Mouse (Mus musculus) gastrocnemius, postnatal 14 days (tissue): ENCODE data around the gene Susd4. TPM values are rescaled to one million over a fixed set of nuclear protein-coding genes. Genes with fewer than 3 reads are reported as not detected.

Experiments
- DNase-seq: peaks from one replicate; pipeline ENCODE4 v3.0.0; 2021; ENCODE audit warnings: mixed read lengths
- intact Hi-C: fragments of 180-260 bp; cut with DNase I; formaldehyde crosslinking; loops from one replicate; pipeline ENCODE4 v1.15.1; 2025; ENCODE audit warnings: low total_unique reads
- total RNA-seq, 2 experiments: library from RNA; stranded (reverse); gene quantifications; 2 replicates each; pipeline ENCODE4 v1.2.3; 2021

Gene Susd4
- total RNA-seq, 2 experiments from 2014 or later, result 1.0 to 1.4 TPM

GRCm38 (mm10) chr1:182840011-182840410 is 76.4 kb downstream of the Susd4 start:
- DNase-seq, result no peak

DNA sequence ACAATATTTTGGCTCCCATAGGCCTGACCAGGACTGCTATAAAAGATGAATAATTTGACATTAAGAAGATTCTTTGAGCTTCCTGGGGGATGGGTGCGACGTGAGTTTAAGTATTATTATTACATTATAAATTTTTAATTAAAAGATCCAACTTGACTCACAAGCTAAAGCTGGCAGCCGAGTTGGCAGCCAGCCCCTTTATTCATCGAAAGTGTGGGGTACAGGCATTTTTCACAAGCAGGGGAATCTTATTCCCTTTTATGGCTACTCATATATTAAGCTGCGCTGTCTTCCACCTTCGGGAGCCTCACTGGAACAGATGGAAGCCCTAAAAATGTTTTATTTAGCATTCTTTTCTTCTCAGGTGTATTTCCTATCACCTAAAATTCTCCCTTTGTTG is 76.9 kb downstream of the Susd4 start:
- no peak for DNase-seq
- intact Hi-C loops, result no loop called here

More at GRCm38 (mm10) chr1:182840011-182840410, 76.4 kb downstream of the Susd4 start:
- intact Hi-C loops, result no loop called here

GRCm38 (mm10) chr1:182849556-182849955 is 85.9 kb downstream of the Susd4 start:
- DNase-seq, result no peak
- intact Hi-C loops, result no loop called here

DNA sequence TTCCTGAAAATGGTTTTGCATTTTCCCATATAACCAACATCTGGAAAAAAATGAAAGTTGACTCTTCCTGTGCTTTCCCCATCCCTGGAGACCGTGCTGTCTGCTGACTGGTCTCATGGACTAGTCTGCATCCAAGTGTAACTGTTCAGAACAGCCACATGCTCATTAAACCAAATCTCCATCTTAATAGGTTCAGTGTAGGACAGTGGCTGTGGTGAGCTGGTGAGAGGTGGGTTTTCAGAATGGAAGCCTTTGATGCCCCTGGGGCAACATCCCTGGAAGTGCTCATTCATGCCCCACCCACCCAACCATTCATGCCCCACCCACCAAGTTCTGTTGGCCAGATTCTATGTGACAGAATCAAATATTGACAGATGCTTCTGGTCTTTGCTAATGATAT is 86.4 kb downstream of the Susd4 start:
- intact Hi-C loops, result no loop called here
- no peak for DNase-seq

GRCm38 (mm10) chr1:182852158-182852557 is 88.5 kb downstream of the Susd4 start:
- DNase-seq, result no peak
- intact Hi-C loops, result no loop called here

GRCm38 (mm10) chr1:182856636-182857035 is 93.0 kb downstream of the Susd4 start:
- intact Hi-C loops, result no loop called here
- DNase-seq, result no peak

DNA sequence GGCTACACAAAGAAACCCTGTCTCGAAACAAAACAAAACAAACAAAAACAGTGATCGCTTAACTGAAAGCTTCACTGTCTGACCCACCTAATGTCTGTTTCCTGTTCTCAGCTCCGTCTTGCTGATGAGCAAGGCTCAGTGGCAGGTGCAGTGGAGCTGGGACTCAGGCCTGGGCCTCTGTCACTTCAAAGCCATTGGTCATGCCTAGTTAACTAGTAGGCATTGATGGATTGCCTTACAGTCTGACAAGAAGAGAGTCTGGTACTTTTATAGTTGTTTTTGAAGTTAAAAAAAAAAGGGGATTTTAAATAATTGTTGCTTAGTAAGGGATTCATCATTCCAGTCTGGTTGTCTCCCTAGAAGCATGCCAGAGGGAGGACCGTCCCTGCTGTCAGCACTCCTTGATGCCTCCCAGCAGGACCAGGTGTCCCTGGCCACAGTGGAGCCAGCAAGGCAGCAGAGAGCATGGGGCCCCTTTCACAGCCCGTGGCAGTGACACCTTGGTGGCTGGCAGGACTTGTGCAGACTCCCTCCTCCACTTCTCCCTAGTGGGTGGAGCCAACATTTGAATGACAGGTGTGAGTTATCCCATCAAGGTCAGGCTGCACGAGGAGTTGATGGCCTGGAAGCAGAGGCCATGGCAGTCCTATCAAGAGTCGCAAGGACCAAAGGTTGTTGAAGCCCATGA is 98.2 kb downstream of the Susd4 start:
- intact Hi-C loops, result no loop called here
- DNase-seq, result no peak

- no peak for DNase-seq
- intact Hi-C loops, result no loop called here
Observed at GRCm38 (mm10) chr1:182863396-182863795, 99.7 kb downstream of the Susd4 start.

DNA sequence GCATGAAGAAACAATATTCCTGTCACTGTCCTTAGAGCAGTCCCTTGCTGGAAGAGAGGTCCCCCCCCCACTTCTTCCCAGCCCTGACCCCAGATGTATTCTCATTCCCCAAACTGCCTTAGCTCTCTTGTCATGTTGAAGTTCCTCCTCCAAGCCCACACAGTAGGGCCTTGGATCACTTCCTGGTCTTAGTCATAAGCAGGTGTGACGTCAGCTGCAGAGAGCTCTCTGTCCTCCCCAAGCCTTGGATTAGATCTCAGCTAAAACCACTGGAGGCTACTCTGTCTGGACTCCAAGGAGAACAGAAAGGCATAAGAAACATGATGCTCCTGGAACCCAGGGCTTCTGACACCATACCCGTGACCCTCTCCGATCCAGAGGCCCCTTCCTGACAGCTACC is 104.2 kb downstream of the Susd4 start:
- intact Hi-C loops, result no loop called here
- no peak for DNase-seq

- intact Hi-C loops, result no loop called here
- DNase-seq, result peak; percentile 50
Observed at GRCm38 (mm10) chr1:182868432-182869113, 104.9 kb downstream of the Susd4 start.

DNA sequence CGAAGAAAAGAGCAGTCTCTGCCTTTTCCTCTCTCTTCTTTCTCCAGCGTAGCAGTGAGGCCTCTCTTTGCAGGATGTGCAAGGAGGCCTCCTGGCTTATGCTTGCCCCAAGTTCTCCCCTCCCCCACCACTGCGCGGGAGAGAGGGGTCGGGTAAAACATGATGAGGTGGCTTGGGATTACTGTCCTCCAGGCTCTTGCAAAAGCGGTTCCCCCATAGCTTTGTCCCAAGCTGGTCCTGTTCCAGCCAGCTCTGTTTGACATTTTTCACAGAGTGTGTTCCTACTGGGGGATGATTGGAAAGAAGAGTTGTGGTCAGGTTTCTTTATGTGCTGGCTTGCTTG is 105.4 kb downstream of the Susd4 start:
- intact Hi-C loops, result no loop called here
- peak; percentile 21 for DNase-seq

DNA sequence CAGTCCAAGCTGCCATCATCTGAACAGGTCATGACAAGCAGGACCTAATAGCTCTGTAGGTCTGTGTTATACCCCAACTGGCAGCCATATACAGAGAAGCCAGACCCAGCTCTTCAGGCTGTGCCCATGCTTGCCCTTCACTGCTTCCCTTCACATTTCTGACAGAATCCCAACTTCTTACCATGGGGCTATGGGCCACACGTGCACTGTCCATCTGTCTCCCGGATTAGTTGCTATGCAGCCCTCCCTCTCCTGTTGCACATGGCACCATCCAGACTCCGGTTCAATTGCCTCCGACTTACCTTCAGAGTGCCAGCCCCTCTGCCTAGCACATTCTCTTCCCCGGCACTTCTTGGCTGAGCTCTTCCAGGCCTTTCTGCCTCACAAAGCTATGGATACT is 114.5 kb downstream of the Susd4 start:
- DNase-seq, result no peak
- intact Hi-C loops, result no loop called here

GRCm38 (mm10) chr1:182878719-182879118 is 115.1 kb downstream of the Susd4 start:
- DNase-seq, result no peak
- intact Hi-C loops, result no loop called here

GRCm38 (mm10) chr1:182881246-182881645 is 117.6 kb downstream of the Susd4 start:
- intact Hi-C loops, result no loop called here
- no peak for DNase-seq

DNA sequence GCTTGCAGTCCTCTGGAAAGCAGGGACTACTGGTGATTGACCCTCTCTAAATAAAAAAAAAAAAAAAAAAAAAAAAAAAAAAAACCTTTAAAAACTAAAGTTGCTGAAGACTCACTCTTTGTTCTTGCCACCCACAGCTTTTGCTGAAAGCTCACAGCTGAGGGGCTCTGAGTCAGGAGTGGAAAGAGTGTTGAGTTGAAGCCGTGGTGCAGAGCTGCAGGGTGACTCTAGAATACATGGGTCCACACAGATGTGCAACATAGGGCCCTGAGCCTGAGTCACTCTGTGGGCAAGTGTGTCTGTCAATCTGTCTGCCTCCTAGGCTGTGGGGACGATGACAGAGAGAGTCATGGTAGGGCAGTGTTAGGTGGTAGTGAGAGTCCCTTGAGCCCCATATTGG is 119.0 kb downstream of the Susd4 start:
- DNase-seq, result no peak
- intact Hi-C loops, result no loop called here

DNA sequence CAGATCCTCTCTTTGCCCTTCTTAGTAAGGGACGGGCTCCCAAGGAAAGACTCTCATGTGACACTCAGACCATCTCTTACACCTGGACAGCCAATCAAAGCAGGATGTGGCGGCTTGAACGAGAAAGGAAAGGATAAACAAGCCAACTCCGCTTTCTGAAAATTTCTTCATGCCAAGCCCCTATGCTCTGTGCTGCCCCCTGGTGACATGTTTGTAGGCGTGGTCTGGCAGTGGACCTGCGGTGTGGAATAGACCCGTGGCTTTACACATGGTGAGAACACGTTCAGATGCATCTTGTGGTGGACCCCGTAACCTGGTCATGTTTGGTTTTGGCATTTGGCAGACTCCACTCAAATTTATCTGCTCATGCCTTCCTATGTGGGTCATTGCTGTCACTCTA is 132.0 kb downstream of the Susd4 start:
- intact Hi-C loops, result no loop called here
- DNase-seq, result peak; percentile 69

GRCm38 (mm10) chr1:182897071-182897470 is 133.4 kb downstream of the Susd4 start:
- DNase-seq, result no peak
- intact Hi-C loops, result no loop called here

- no peak for DNase-seq
- intact Hi-C loops, result no loop called here
Observed at GRCm38 (mm10) chr1:182897506-182898138, 134.0 kb downstream of the Susd4 start.

DNA sequence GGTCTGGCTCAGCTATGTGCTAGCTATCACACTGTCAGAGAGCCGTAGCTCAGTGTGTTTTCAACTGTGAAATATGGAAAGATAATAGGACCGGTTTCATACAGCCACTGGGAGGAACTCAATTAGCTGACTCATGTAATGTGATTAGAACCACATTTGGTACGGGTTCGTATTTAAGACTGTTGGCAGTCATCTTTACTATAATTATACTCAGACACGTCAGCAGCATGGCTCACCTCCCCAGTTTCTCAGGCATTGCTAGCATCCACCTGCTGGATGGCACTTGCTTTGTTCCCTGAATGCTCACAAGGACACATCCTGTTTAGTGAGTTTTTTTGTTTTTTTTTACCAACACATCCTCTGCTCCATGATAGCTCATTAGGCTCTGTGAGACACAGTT is 138.4 kb downstream of the Susd4 start:
- intact Hi-C loops, result no loop called here

DNA sequence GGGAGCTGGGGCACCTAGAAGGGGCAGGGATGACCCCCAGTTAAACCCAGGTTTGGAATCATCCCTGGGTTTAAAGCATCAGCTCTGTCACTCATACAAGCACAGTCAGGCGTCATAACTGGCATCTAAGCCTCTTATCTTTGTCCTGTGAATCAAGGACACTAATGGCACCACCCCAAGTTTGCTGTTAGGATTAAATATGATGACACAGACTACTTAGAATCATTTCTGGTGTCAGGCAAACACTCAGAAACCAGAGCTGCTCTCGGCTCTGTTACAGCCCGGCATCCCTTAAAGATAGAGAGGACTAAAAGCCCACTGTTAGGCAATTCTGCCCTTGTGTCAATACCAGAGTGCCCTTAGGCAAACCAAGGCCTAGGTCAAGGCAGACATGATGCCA is 139.2 kb downstream of the Susd4 start:
- intact Hi-C loops, result no loop called here

More for the DNA sequence above, 138.4 kb downstream of the Susd4 start:
- no peak for DNase-seq

DNA sequence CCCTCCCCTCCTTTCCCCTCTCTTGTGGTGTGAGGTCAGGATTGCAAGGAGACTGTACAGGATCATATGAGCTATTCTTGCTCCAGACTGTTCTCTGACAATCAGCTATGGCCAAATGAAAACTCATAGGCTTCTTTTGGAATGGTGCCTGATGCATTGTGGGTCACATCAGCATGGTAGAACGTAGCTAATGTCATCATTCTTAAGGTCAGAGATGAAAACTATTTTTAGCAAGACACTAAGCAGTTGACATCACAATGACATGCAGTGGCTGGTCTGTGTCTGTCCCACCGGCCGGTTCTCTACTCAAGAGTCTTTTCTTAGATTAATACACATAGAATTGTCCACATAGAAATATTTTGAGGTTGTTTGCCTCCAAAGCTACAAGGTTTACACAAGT is 142.0 kb downstream of the Susd4 start:
- DNase-seq, result no peak
- intact Hi-C loops, result no loop called here

More for the DNA sequence above, 139.2 kb downstream of the Susd4 start:
- no peak for DNase-seq
